Mouse (Mus musculus) yolk sac, embryonic 10.5 days (tissue): ENCODE measurements around the gene Mlkl.

ENCODE experiments used
- DNase-seq: peaks from one replicate; pipeline ENCODE4 v3.0.0-alpha.2; 2017; ENCODE audit warnings: low spot score

Gene Mlkl

GRCm38 (mm10) chr8:111337890-111338347 is at the start of gene Mlkl:
Gene Mlkl, minus strand, starts transcription at chr8:111338177.
- peak; percentile 57 for DNase-seq

DNA sequence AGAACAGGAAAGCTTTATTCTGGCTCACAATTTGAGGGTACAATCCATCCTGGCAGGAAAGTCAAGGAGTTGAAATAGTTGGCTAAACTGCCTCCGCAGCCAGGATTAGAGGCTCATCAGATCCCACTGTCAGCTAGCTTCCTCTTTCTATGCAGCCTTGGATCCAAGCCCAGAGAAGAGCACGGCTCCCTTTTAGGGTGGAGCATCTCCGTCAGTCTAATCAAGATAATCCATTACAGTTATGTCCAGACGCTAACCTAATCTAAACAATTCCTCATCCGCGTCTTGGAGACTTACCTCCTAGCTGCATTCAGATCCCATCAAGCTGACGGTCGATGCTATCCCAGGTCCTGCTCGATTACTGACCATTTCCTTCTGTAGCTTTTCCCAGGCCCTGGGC is 47.9 kb upstream of the Mlkl start:
- DNase-seq: no peak

DNA sequence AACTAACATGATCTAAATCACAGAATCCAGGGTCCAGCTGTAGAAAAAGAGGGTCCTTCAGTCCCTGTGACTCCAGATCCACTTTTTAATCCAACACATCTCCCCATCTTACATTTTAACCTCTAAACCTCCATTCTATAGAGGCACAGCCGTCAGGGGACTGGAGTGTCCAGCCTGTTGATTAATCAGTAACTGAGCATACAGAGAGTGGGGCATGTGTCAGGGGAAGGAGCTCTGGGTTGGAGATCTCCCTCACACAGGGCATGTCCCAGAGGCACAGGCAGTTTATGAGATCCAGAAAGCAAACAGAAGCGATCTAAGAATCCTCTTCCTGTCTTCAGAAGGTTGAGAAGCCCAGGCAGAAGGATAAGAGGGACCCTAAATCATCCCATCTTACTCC is 46.7 kb upstream of the Mlkl start:
- DNase-seq: peak; percentile 52

- no peak for DNase-seq
Measured at GRCm38 (mm10) chr8:111375192-111375591, 37.2 kb upstream of the Mlkl start.

- DNase-seq: no peak
Measured at GRCm38 (mm10) chr8:111369711-111370110, 31.7 kb upstream of the Mlkl start.

DNA sequence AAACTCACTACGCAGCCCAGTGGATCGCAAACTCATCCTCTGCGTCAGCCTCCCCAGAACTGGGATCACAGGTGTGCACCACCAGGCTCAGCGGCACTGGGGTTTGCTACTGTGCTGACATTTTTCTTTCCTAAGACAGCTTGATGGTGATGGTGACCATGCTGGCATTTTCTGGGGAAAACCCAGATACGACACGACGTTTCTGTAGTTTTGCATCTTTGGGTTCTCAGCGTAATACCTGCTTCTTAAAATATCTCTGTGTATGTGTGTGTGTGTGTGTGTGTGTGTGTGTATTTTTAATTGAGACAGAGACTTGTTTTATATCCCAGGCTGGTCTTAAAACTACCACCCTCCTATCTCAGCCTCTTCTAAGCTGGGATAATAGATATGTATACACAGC is 29.4 kb upstream of the Mlkl start:
- no peak for DNase-seq

DNA sequence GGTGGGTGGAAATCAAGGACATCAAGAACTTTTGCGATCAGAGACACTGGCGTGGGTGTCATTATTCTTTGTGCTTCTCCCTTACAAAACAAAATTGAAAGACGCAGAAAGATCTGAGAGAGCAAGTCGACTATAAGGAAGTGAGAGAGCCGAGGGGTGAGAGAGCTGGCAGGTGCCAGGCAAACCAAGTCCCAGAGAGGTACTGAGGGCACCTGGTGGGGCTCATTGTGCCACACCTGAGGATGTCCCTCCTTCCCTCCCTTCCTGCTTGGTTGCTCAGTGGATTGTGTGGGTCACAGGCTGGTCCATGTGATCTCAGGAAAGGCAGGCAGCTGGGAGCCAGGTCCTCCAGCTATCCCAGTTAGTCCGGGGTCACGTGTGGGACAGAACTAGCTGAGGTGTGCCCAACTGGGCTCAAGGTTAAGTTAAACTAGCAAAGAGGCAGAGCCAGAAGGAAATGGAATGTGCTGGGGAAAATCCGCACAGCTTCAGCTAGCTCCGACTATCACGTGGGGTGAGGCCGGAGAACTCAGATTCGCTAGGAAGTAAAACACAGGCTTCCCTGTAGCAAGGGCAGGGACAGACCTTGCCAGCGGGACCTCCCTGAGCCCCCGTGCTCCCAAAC is 28.7 kb upstream of the Mlkl start:
- DNase-seq: no peak

DNA sequence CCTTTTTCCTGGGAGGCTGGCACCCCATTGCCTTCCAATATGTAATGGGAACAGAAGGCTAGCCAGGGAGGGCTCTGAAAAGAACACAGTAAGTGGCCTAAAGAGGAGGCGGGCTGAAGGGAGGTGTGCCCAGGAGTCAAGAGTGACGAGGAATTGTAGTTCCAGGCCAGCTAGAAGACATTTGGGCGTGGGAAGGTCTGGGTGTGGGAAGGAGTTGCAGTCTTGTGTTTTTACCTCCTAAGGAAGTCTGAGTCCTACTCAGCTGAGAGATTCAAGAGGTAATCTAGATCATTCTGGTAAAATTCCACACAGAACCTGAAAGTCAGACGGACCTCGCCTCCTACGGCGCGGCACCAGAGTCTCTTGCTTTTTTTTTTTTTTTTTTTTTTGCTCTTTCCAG is 25.5 kb upstream of the Mlkl start:
- DNase-seq: no peak

- DNase-seq: no peak
Measured at GRCm38 (mm10) chr8:111360579-111361209, 22.7 kb upstream of the Mlkl start.

DNA sequence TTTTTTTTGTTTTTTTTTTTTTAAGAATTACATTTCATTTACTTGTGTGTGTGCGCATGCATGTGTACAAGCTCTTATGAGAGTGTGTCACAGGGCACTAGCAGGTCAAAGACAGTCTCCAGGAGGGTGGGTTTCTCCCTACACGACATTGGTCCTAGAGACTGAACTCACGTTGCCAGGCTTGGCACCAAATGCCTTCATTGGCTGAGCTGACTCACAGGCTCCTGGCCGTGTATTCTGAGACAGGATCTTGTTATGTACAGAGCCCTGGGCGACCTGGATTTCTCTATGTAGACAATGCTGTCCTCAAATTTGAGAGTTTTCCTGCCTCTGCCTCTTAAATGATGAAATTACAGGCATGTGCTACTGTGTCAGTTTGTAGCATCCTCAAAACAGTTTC is 22.0 kb upstream of the Mlkl start:
- DNase-seq: no peak

GRCm38 (mm10) chr8:111358905-111359304 is 20.9 kb upstream of the Mlkl start:
- no peak for DNase-seq

- no peak for DNase-seq
Measured at GRCm38 (mm10) chr8:111357433-111357832, 19.5 kb upstream of the Mlkl start.

DNA sequence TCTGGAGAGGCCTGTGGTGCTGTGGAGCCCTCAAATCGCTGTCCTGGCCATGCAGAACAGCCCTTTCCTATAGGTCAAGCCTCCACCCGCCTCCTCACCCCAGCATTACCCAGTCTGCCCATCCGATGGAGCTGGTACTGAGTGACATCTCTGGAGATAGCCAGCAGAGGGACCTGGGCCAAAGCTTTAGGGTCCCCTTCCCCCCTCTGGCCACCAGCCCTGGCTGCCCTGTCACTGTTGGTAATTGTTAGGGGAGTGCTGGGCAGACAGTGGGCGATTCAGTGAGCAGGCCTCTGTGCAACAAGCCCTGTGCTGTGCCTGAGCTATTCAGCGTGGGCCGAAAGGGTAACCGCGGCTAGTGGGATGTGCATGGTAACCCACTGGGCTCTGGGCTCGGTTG is 15.5 kb upstream of the Mlkl start:
- no peak for DNase-seq

- DNase-seq: no peak
Measured at GRCm38 (mm10) chr8:111352289-111352688, 14.3 kb upstream of the Mlkl start.

DNA sequence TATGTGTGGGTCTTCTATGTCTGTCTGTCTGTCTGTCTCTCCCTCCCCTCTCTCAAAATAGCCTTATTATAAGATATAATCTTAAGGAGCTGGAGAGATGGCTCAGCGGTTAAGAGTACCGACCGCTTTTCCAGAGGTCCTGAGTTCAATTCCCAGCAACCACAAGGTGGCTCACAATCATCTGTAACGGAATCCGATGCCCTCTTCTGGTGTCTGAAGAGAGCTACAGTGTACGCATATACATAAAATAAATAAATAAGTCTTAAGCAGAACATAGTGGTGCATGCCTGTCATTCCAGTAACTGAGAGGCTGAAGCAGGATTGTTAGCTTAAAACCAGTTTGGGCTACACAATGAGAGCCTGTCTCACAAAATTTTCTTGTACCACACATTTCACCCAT is 12.6 kb upstream of the Mlkl start:
- DNase-seq: no peak

DNA sequence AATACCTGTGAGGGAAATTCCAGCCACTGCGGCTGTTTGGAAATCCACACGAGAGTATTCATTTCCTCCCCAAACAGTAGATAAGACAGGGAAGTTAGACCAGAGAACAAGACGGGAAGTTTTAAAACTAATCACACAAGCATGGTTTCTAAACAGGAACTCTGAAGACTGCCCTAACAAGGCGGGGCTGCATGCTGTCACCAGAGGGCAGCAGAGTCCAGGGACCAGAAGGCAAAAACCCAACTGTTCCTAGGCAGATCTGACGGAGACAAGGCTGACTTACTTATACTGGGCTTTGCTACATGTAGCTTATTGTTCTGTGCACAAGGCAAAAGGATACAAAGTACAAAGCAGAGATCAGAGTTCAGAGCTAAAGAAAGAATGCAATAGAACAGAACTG is 5.2 kb upstream of the Mlkl start:
- peak; percentile 67 for DNase-seq

- no peak for DNase-seq
Measured at GRCm38 (mm10) chr8:111340186-111340585, 2.2 kb upstream of the Mlkl start.

GRCm38 (mm10) chr8:111338370-111339208 is 612 bp upstream of the Mlkl start:
- no peak for DNase-seq

GRCm38 (mm10) chr8:111337311-111337889 is 577 bp downstream of the Mlkl start:
- DNase-seq: no peak

DNA sequence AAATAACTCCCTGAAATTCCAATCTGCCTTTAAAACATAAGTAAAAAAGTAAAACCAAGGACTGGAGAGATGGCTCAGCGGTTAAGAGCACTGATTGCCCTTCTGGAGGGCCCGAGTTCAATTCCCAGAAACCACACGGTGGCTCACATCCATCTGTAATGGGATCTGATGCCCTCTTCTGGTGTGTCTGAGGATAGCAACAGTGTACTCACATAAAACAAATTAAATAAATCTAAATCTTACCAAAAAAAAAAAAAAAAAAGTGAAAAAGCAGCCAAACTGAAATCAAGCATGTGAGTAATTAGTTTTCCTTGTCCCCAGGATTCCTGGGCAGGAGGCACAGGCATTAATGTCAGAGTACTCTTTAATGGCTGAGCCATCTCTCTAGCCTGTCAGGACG is 1.3 kb downstream of the Mlkl start:
- DNase-seq: no peak

DNA sequence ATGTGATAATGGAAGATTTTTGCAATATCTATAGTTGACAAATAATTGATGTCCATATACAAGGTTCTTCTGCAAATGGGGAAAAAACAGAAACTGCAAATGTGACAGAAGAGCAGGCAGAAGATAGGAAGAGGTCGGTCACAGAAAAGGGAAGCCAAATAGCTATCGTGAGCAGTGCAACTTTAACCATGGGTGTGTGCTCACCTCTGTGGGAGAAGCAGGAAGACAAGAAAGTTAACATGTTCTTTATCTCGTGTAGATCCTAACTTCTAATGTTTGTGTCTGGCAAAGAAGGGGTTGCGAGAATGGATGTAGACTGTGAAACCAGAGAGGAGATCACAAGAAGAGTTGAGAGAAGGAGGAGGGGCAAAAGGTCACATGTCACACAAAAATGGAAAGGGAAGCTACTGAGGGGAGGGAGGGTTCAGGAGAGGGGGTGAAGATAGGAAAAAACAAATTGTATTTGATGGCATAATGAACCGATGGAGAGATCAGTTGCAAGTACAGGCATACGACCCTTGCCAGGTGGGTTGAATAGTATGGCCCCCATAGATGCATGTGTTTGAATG is 12.7 kb downstream of the Mlkl start:
- no peak for DNase-seq

GRCm38 (mm10) chr8:111314729-111315128 is 23.2 kb downstream of the Mlkl start:
- DNase-seq: no peak
